Mouse (Mus musculus) adrenal gland, adult 18-20 months (tissue): Measurements from ENCODE around the gene Elp4. TPM values are rescaled to one million over a fixed set of nuclear protein-coding genes. Genes with fewer than 3 reads are reported as not detected.

Experiments
- DNase-seq, 2 experiments: peaks; one replicate each; pipeline ENCODE4 v3.0.0; 2021 to 2022; ENCODE audit warnings: low spot score in 2 of 2
- long read RNA-seq, 2 experiments: library from polyadenylated mRNA; stranded (forward); transcript quantifications; one replicate each; pipeline ENCODE4 v2.0.0; 2021
- total RNA-seq, 2 experiments: library from RNA; stranded (reverse); gene quantifications; 1 replicate in 1 of 2; 2 replicates in 1 of 2; pipeline ENCODE4 v1.2.3; 2021

The Elp4 gene
- total RNA-seq = 10 to 100 TPM; 11.3 to 12.9 TPM
- long read RNA-seq, experiment 1, transcript Elp4-202 (10 exons, 3,048 nt) = major isoform, 5 of 6 reads
- long read RNA-seq, experiment 1, partial matches to known transcripts = 0 of 6 reads
- long read RNA-seq, experiment 1, other reads (novel, unspliced or antisense) = 1 of 6 reads
- long read RNA-seq, experiment 2, transcript Elp4-202 (10 exons, 3,048 nt) = major isoform, 7 of 7 reads
- long read RNA-seq, experiment 2, partial matches to known transcripts = 0 of 7 reads
- long read RNA-seq, experiment 2, other reads (novel, unspliced or antisense) = 0 of 7 reads

GRCm38 (mm10) chr2:105903896-105904756 lies at the start of gene Elp4, which contains the start of gene Immp1l:
Elp4 (minus strand) TSS chr2:105904564.
Immp1l (plus strand) TSS chr2:105904638.
- DNase-seq = peak; percentile 92

DNA sequence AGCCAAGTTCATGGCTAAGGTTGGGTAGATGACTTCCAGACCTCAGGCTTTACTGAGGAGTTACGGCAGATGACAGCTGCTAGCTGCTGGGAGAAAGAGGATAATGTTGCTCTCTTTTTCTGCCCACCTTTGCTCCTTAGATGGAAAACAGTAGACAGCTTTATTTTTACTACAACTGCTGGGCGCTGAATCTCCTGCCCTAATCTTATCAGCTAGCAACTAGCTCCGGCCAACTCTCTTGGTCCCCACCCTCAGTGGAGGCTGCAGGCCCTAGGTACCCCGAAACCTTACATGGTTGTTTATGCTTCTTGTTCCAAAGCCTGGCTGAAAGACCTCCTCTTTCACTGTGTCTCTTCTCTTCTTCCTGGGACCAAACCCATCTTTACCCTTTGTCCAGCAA lies 49.5 kb upstream of the Elp4 start:
- no peak for DNase-seq

DNA sequence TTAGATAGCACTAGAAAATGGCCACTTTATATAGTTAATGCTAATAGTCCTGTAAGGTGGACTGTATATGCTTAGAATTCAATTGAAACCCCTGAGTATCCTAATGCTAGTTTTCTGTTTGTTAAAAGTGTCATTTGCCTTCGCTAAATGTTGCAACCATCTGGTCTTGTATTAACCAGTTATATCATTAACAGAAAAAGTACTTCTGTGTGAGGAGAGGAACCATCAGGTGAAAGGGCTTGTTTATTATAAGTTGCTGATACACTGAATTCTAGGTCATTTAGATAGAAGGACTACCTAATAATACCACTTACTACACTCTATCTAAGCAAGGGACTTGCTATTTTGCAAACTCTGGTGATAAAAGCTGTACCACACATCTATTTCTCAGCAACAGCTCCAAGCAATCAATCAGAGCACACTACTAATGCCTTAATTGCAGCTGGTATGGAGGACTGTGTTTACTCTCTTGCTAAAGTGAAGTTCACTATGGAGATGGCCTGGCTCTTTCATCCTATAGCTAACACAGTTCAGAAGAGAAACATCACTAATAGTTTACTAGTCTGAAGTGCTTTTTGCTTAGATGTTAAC lies 47.1 kb upstream of the Elp4 start:
- DNase-seq = no peak

DNA sequence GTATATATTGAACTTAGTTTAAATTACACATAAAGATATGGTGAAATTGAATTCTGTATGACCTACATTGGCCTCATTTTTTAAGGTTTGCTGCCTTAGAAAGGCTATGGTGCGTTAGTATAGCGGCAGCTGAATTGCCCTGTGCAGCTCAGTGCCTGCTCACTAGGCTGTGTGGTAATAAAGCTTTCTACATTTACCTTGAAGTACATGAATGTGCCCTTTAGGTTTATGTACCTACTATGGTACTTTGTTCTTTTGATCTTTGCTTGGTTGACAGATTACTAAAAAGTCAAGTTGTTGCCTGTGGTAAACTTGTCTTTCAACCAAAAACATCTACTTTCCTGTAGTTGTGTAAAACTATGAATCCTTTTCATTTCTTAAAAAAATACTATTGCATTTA lies 45.8 kb upstream of the Elp4 start:
- DNase-seq = no peak

- no peak for DNase-seq
Observed at GRCm38 (mm10) chr2:105917623-105918346, 13.4 kb upstream of the Elp4 start.

- no peak for DNase-seq
Observed at GRCm38 (mm10) chr2:105916671-105917070, 12.3 kb upstream of the Elp4 start.

DNA sequence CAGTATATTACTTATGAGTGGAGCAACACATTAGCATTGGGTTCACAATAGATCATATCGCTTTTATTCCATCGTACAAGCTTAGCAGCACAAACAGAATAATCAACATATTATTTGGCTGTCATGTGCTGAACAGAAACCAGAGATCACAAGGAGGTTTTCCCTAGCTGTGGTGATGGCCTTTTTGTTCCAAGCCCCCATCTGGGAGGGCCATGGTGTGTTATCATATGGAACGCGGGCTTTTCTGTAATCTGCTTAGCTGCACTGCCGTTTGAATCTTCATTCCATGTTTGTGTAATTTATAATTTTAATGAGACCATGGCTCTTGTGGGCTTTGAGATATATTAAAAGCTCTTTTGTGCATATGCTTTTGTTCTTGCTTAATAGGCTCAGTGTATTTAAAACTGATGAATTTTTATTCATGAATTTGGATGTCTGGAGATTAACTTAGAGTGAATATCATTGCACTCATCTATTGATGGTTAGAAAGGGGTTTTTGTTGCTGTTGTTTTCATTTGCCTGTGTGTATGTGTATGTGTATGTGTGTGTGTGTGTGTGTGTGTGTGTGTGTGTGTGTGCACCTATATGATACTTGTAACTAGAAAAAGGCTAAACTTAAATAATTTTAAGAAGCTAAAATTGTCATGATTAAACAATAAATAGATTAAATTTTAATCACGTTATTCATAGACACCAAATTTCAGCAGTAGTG lies 9.4 kb upstream of the Elp4 start:
- DNase-seq = no peak

- DNase-seq = no peak
Observed at GRCm38 (mm10) chr2:105910611-105911010, 6.2 kb upstream of the Elp4 start.

DNA sequence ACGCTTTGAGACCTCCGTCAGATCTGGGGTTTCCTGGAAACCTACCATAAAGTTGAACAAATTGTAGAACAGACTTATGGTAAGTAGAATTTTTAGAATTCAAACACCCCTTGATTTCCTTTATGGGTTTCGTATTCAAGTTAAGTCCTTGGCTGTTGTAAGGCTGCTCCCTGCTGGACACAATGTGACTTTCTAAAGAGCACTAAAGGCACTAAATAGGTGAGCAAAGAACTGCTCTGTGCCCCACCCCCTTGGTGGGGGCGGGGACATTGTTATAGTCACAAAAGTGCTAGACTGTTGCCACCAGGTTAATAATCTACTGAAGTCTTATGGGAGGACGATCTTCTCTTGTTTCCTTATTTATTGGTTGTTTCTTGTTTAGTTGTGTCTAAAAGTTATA lies 4.0 kb upstream of the Elp4 start:
- DNase-seq = no peak

DNA sequence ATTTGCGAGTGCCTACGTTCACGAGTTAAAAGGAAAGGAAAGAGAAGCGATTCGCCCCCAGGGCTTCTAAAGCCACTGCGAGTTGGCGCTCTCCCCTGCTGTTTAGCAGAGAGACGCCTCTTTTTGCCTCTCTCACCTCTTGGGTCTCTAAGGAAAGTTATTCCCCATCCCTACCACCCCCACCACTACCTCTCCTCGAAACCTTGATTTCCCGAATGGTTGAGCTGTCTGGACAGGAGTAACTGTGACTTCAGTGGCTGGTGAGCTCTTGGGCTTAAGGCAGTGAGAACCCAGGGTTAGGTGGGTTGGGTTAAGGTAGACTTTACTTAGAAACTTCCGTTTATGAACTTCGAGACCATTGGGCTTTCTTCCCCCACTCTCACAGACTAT lies 388 bp upstream of the Elp4 start:
- DNase-seq = no peak

- DNase-seq = no peak
Observed at GRCm38 (mm10) chr2:105890816-105891215, 13.5 kb downstream of the Elp4 start.

DNA sequence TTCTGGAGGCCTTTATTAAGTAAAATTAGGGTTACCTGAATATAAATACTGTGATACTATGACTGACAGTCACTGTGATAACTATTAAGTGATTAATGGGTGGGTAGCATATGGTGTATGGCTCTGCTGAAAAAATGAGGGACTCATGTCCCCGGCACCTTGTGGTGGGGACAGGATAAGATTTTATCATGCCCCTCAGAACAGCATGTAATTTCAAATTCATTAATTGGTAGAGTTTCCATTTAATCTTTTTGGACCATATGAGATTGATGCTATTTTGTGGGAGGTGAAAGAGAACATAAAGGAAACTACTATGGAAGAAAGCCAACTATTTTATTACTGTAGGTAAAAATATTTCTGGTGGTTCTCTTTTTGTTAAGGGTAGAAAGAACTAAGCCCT lies 31.0 kb downstream of the Elp4 start:
- DNase-seq = no peak

GRCm38 (mm10) chr2:105854740-105855139 lies 49.6 kb downstream of the Elp4 start:
- DNase-seq = no peak

- DNase-seq = no peak
Observed at GRCm38 (mm10) chr2:105852971-105853370, 51.4 kb downstream of the Elp4 start.

GRCm38 (mm10) chr2:105851714-105852293 lies 52.6 kb downstream of the Elp4 start:
- no peak for DNase-seq

GRCm38 (mm10) chr2:105843151-105843550 lies 61.2 kb downstream of the Elp4 start:
- peak in 1 of 2 experiments; percentile 20 for DNase-seq

DNA sequence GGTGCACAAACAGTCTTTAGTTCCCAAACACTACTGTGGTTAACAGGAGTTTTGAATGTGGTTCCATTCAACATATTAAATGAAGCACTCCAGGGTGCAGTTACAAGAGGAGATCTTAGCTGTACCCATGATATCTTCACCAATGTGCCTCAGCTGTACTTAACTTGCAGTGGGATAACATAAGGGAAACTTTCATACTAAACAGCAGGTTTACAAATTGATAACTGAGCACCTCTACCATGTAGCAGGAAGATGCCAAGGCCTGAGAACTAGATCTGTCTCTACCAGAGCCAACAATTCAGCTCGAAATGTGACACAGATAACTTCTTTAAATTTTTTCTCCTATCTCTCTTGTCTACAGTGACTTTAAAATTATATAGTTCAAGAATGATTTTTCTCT lies 86.4 kb downstream of the Elp4 start:
- no peak for DNase-seq

DNA sequence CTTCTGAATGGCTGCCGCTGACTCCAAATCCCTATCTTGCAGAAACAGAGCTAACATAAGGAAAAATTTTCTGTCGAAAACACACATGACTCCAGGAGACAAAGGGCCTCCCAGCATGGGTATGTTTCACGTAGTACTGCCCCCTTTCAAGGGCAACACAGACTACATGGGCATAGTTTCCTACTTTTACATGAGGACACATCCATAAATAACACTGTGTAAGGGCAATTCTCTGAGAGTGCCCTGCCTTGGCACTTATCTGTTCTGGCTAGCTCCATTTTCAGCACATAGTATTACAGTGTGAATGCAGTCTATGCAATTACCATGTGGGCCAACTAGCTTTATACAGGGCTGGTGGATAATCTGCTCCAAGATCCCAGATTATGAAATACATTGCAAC lies 89.2 kb downstream of the Elp4 start:
- DNase-seq = no peak

GRCm38 (mm10) chr2:105813041-105813440 lies 91.3 kb downstream of the Elp4 start:
- no peak for DNase-seq

DNA sequence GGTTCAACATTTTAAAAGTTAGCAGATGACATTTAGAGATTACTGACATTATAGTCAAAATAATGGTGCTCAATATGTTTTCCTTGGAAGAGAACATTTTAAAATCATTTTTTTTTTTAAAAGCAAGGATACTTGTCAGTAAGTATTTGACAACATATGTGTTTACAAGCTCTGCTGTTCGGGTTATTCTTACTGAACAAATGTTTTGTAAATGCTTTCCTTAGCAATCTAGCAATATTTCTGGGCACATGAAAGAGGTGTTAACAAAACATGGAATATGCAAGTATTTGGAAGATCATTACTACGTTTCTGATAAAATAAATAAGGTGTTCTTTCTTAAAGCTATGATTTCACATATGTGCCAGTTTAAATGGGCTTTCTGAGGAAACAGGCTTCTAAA lies 94.1 kb downstream of the Elp4 start:
- DNase-seq = no peak
